Mouse (Mus musculus): ENCODE measurements around the gene Clint1.

DNA sequence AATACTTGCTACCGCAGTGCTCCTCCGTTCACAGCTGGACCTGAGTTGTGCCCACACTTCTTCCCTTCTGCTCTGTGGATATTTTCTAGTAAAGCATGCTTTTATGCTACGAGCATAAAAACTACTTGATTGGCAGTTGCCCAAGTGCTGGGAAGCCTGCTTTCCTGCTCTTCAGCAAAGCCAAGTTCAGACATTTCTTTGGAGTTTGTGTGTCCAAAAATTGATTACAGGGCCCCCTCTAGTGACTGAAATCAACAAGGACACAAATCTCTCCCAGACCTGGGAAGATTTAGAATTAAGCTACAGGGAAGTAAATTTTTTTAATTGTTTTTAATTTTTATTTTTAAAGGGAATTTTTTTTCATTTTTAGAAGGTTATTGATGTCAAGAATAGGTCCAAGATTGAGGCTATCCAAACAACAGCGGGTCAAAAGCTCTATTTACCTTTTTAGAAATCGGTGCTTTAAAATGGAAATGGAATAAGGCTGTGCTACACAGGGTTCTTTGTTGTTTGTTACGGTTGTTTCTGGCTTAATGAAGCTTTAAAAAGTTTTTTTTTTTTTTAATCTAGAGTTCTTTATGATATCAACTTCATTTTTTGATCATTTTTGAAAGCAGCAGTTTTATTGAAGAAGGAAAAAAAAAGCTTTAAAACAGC, 29.3 kb downstream of the Clint1 start:
- TF ChIP-seq CTCF (IDR thresholded peaks at IDR 0.05; ENCODE audit: control insufficient read depth, insufficient read depth, insufficient replicate concordance, low read depth, low read length) (no peak), POLR2A (IDR thresholded peaks at IDR 0.05; ENCODE audit: control insufficient read depth, low read depth, low read length) (no peak)

Measured in testis, adult 2 months (tissue).